Mouse (Mus musculus): ENCODE results near the gene Tmem234.

Gene Tmem234

DNA sequence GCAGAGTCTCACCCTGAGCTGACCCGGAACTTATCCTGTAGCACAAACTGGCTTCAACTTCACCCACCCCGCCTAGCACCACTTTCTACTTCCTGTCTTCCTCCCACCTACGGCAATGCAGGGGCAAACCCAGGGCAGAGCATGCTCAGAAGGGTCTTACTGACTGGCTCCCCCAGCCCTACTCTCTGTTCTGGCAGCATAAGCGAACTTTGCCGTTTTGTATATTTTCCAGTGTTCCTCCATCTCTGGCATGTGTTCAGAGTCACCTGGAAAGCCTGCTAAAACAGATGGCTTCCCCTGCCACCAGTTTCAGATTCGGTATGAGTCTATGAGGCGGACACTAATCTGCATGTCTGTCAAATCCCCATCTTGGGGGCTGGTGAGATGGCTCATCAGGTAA lies 20.1 kb upstream of the Tmem234 start:
- no peak for DNase-seq (ENCODE audit: low spot score)

DNA sequence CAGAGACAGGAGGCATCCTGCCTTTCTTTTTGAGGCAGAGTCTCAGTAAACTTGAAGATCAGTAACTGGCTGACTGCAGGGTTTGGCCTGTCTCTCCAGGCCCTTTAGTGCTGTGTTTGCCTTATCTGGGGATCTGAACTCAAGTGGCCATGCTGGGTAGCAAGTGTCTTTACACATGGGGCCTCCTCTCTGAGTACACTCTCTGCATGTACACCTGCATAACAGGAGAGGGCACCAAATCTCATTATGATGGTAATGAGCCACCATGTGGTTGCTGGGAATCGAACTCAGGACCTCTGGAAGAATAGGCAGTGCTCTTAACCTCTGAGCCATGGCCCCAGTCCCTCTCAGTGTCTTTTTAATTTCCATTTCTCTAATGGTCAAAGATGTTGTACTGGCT lies 18.2 kb upstream of the Tmem234 start:
- DNase-seq (ENCODE audit: low spot score): no peak

DNA sequence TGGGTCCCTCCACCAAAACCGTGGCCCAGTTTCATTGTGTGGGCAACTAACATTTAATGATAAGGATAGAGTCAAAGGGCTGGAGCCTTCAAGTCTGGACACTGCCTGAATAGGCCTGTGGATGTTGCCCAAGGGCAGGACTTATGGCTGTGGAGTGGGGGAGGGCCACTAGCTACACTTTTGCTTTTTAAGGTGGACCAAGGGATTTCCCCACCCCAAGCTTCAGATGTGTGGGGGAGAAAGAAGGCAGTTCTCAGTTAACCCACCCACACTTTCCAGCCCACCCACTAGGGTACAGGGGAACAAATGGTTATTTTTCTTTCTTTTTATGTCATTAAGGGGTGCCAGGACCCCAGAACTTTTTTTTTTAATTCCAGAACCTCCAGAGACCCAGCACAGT lies 16.1 kb upstream of the Tmem234 start:
- DNase-seq (ENCODE audit: low spot score): no peak

DNA sequence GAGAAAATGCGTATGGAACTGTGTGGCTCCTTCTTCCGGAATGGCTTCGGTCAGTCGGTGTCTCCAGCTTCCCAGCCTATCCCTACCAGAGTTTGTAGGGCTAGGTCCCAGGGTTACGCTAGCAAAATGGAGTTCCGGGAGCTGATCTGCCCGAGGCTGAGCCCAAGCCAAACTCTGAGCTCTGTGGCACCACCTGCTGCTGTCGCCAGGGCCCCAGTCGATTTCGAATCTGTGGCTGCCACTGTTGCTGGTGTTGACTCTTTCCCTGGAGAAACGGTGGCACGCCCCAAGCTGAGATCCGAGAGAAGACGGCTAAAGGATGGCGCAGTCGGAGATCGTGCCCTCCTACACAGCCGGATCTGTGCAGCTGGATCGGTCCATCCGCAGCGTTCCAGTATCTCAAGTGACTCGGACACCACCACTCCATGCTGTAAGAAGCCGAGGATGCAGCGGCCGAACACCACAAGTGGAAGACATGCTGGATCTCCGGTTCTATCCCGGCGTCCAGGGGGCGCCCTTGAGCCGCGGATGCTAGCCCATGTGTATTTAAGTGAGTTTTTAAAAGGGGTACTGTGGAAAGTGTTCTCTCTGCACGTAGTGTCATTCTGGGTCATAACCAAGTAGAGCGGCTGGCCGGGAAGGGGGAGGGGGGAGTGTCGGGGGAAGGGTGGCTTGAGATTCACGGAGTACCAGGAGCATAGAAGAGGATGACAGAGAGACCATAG lies 15.4 kb upstream of the Tmem234 start:
- peak; percentile 83 for DNase-seq (ENCODE audit: low spot score)

DNA sequence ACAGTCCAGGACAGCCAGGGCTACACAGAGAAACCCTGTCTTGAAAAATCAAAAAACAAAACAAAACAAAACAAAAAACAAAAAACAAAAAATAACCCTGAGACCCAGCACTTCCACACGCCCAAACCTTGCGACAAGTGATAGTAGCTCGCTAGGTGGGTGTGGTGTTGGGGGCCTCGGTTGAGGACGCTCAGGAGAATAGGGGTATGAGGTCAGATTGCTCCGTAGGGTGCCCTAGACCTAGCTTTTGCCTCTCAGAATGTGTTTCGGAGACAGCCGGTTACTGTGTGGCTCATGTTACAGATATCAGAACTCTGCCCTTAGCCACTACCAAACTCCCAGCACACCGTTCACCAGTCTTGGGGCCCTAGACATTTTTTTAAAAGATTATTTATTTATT lies 14.7 kb upstream of the Tmem234 start:
- no peak for DNase-seq (ENCODE audit: low spot score)

DNA sequence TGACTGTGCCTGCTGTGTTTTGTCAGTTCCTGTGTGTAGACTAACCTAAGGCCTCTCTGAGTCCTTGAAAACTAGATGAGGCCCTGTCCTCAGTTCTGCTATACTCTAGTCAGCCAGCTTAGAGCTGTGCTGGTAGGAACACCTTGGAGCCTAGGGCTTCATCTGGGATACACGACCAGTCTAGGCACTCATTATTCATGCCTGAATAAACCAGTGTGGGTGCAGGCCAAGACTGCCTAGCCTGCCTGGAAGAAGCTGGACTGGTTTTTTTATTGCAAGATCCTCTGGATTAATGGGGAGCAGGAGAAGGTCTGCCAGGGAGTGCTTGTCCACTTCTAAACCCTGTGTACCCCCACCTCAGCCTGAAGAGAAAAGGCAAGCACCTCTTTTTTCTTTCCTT lies 13.5 kb upstream of the Tmem234 start:
- no peak for DNase-seq (ENCODE audit: low spot score)

DNA sequence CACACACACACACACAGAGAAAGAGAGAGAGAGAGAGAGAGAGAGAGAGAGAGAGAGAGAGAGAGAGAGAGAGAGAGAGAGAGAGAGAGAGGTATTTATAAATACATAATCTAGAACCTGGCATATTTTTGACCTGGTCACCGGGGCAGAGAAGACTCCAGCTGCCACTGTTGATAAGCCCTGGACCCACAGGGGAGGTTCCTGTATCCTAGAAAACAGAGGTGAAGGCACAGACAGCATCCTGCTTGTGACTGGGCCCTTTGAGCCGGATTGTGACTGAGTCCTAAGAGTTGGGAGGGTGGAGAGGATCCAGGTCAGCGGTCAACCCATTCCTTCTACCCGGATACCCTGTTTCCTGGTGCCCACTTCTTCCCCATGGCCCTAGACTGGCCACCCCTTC lies 11.6 kb upstream of the Tmem234 start:
- DNase-seq (ENCODE audit: low spot score): no peak

DNA sequence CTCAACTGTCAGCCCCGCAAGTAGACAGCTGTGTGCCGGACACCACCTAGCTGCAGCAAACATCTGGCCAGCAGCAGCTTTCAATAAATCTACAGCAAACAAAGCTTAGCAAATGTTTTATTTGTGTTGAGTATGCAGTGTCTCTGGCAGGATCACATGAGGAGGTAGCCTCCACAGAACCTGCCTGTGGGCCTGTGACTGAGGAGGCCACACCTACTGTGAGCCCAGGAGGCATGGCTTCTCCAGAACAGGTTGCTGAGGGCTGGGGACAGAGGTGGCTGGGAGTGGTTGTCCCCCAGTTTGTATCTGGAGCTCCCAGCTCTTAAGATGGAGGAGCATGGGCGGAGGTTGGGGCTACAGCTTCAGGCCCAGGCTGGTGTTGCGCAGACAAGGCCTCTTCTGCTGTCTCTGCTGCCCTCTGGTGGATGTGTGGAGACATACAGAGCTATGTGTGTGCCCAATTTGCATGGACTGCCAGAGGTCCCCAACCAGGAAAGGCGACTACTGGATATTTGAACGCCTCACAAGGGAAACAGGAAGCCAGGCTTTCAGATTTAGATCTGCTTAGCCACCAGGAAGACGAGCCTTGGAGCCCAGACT lies 8.1 kb downstream of the Tmem234 start:
- peak; percentile 87 for DNase-seq (ENCODE audit: low spot score)

DNA sequence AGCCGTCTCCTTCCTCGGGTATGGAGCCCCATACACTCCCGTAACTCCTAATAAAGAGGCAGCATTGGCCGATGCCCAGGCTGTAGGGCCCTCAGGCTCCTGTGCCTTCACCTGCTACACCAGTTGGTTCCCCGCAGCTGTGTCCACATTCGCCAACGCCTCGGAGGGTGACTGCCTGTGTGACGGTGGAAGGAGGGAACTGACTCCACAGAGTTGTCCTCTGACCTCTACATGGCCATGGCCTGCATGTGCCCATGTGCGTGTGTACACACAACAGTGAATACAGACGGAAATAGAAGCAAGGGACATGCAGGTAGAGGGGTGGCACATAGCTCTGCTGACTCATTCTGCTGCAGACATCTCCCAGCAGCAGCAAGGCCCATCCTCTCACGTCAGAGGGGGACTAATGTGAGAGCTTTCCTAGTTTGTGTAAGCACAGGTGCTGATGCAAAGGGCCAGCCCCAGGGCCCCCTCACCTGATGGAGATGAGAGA lies 8.7 kb downstream of the Tmem234 start:
- DNase-seq (ENCODE audit: low spot score): no peak

DNA sequence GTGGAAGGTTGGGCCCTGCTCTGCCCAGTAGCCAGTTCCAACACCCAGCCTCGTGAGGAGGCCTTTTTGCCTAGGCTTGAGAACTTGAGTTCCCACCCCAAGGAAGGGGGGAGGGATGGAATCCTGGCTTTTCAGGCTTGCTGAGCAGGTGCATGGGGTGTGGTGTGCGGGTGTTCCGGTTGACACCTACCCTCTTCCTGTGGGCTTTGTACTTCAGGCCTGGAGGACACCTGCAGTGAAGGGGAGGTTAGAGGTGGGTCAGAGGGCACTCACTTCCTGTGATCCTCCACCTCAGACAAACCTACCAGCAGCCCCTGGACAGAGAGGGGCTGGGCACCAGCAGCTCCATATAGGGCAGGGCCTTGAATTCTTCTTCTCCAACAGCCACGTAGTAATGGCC lies 9.6 kb downstream of the Tmem234 start:
- no peak for DNase-seq (ENCODE audit: low spot score)

DNA sequence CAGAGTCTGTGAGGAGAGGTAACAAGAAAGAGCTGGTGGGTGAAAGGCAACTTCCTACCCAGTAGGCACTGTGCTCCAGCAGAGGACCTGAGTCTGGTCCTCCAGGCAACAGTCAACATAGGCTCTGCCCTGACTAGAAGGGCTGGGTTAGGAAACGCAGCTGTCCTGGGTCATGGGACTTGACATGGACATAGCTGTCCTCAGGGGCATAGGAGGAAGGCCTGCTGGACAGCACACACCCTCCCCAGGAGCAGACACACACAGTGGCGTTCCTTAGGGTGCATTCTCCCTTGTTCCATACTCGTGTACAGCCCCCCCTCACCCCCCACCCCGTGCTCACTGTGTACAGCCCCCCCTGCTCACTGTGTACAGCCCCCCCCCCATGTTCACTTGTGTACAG lies 10.0 kb downstream of the Tmem234 start:
- DNase-seq (ENCODE audit: low spot score): no peak

DNA sequence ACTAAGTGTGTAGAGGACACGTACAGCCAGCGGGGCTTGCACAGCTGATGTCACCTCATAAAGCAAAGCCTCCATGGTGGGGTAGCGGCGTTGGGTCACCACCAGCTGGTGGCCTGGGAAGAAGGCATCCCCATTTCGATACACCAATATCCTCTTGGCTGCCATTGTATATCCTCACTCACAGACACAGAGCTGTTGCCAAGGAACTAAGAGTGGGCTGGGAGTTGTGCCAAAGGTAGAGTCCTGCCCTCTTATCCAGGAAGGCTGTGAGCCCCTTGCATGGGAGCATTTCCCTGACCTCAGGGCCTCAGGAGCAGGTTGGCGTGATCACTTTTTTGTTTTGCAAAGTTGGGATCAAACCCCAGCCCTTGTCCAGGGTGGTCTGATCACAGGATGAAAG lies 13.6 kb downstream of the Tmem234 start, which contains the start of gene Dcdc2b:
Dcdc2b (minus strand) TSS at position 165 of the 400 bp plus-strand sequence.
- no peak for DNase-seq (ENCODE audit: low spot score)

DNA sequence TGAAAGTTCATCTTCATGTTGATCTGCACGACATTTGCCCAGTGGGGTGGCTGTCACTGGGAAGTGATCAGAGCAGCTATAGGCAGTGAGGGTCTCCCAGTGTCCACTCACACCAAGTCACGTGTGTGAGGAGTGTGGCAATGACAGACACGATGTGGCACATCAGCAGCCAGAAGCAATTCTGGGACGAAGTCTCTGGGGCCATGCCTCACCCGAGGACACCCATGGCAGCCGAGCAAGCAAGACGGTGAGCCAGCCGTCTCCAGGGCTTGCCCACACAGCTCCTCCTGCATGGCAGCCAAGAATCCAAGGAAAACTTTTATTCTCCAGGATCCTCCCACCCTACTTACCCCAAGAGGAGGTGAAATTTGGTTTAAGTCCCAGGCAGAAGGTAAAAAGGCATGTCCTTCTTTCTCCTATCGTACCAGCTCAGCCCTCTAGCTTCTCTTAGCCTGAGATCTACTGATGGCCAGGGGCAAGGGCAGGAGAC lies 15.4 kb downstream of the Tmem234 start:
- no peak for DNase-seq (ENCODE audit: low spot score)

DNA sequence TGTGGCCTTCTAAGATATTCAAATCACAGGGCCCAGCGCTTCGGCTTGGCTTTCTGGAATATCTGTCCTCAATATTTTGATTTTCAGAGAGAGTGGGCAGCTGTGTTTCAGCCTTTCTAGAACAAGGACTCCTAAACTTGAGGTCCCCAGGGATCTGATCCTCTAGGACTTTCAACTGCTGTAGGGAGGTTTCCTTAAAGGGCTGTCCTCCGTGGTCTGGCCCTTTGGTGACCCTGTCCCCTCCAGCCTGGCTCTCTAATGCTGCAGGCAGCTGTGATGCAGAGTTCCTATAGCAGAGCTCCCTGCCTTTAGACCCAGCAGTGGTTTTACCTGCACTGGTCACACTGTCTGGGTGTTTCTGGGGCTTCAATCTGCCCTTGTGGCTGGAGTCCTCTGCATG lies 16.2 kb downstream of the Tmem234 start:
- no peak for DNase-seq (ENCODE audit: low spot score)

DNA sequence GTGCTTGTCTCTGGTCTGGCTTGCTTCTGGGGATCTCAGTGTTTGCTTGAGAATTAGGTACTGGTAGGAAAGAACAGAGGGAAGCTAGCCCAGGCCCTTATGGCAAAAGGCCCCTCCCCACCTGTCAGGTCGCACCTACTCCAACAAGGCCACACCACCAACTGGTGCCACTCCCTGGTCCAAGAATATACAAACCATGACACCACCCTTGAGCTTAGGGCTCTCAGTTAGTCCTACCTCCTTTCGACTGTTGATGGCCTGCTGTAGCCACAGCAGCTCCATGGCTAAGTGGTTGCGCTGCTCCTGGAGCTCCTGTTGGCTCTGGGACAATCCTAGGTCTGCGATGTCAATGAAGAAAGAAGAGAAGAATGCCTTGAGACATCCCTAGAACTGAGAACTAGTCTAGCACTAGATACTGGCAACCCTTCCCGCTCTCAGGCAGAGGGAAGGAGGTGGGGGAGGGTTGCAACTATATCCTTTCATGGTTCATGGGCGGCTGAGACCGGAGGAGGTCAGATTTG lies 16.7 kb downstream of the Tmem234 start:
- no peak for DNase-seq (ENCODE audit: low spot score)

DNA sequence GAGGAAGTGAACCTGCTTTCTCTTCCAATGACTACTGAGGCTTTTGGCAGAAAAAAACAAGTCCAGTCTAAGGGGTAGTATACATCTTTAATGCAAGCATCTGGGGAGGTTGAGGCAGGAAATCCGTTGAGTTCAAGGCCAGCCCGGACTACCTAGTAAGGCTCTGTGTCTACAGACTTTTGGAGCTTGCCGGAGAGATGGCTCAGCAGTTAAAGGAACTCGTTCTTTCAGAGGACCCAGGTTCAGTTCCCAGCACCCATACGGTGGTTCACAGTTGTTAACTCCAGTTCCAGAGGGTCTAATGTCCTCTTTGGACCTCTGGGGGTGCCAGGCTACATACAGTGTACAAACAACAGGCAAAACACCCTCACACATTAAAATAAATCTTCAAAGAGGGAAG lies 17.6 kb downstream of the Tmem234 start:
- no peak for DNase-seq (ENCODE audit: low spot score)

DNA sequence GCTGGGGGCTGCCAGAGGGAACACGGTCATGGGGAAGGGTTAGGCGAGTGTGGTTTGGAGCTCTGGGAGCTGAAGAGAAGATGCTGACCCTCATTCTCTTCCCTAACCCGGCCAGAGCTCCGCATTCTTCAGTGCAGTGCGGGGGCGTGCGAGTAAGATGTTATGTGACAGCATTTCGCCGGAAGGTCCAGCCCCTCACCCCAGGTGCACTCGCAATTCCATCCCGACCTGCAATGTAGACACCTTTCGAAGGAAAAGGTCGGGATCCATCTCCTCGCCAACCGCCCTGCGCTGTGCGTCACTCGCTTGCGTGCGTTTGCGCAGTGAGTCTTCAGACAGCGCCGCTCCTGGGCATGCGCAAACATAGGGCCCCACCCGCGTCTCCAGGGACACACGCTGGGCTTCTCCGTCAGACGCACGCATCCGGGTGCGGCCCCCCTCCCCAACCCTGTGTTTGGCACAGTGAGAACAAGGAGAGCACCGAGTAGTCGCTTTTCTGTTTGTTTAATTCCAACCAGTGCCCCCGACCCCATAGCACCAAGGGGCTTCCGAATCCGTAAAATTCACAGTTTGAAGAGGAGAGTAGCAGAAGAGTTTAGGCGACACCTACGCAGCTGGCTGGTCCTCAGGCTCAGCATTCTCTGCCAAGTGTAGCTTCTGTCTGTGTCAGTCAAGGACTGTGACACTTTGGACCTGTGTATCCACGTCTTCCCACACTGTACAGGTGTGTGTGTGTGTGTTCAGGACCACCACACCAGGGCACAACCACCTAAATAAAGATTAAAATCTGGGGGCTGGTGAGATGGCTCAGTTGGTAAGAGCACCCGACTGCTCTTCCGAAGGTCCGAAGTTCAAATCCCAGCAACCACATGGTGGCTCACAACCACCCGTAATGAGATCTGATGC lies 18.6 kb downstream of the Tmem234 start, which contains the start of gene Iqcc:
Iqcc (minus strand) TSS at position 314 of the 906 bp plus-strand sequence.
- peak; percentile 89 for DNase-seq (ENCODE audit: low spot score)

DNA sequence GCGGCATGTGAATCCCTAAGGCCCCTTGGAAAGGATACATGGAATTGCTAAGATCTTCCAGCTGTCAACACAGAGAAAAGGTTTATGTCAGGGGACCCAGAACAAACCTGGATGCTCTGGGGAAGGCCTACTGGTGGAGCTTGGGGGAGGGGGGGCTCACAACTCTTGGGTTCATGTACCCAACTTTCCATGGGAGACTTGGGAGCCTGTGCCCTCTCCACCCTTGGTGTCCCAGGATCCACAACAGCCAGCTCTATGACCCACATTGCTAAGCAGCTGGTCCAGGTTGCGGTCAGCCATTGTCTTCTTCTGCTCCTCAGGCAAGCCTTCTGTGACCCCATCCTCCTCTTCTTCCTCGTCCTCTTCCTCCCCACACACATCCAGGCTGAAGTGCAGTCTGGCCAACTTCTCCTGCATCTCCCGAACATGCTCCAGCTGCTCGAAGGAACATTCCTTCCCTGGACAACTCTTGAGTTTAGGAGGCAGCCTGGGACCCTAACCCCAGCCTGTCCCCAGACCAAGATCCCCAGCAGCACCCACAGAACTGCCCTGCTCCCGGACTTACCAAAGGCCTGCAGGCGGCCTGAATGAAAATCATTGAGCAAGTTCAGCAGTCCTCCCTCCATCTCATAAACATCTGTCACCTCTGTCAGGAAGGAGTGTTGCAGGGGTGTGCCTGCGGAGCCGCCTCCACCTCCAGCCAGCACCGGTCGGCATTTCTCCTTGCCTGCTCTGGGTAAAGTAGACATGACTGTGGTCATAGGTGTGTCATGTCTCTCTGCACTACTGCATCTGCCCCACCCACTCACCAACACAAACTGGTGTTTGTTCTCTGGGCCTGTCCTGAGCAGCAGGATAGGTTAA lies 20.2 kb downstream of the Tmem234 start:
- DNase-seq (ENCODE audit: low spot score): no peak

DNA sequence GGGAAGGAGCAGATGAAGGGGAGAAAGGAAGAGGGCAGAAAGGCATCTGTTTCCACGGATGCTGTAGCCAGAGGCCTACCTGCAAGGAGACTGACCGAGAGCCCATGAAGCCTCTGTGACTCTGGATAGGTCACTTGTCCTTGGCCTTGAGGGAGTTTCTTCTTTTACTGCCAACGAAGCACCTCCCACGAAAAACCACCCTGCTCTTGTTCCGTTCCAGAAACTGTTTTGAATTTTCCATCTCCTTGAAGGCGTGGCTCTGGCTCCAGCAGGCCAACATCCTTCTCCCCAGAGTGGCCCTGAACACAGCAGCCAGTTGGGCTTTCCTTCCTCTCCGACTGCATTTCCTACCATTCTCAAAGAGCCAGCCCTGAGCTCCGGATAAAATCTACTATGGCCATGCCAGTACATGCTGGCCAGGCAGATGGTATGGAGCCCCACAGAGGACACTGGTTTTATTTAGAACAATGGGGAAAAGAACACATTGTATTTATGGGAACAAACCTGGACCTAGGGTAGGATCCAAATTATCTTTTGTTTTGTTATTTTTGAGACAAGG lies 20.9 kb downstream of the Tmem234 start:
- no peak for DNase-seq (ENCODE audit: low spot score)

DNA sequence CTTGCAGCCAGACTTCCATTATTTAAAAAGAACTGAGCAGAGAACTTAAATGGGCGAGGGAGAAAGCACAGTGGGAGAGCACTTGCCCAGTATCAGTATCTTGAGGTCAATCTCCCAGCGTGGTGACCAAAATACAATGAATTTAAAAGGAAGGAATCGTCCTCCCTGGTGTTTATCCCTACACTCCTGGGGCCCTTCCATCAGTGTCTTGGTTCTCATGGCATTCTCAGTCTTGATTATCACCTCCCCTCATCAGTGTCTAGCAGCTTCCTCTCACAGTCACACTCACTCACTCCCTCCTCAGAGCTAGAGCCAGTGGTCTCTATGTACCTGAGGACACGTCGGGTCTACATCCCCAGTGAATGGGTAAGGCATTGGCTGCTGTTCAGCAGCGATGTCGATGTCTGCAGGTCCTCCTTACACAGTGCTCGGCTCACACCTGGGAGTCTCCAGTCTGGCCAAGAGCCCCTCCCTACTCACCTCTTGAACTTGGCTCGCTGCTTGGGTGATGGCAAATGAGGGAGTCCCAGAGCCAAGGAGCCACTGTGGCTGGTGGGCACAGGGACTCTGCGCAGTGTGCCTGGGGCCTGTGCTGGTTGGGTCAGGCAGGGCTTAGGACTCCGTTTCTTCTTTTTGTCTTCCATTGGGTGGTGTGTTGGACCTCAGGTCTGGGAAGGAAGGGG lies 21.8 kb downstream of the Tmem234 start:
- no peak for DNase-seq (ENCODE audit: low spot score)

All from c-Kit-positive CD71-positive TER-119-positive erythroid progenitor cells, embryonic 14.5 days (primary cell).